Mouse (Mus musculus) megakaryocyte, adult 5-6 weeks (primary cell): ENCODE results near the gene Itpr1. TPM values are rescaled to one million over a fixed set of nuclear protein-coding genes. Genes with fewer than 3 reads are reported as not detected.

Experiments
- ATAC-seq: 2 replicates; pipeline ENCODE4 v1.8.0; 2016; ENCODE audit warnings: mild to moderate bottlenecking, inconsistent platforms; ENCODE audit not compliant: poor library complexity, severe bottlenecking
- total RNA-seq, 2 experiments: library from RNA; stranded (forward) in 1 of 2; stranded (reverse) in 1 of 2; fragments of 153-499, 151-499 nt in 1 of 2; fragments of 221-1000, 200-1000 nt in 1 of 2; gene quantifications; 2 replicates each; pipeline versions ENCODE4 v1.2.3 to v1.2.4; 2015 to 2017

Itpr1 gene
- total RNA-seq, 2 experiments from 2014 or later, result 55.7 to 127 TPM

DNA sequence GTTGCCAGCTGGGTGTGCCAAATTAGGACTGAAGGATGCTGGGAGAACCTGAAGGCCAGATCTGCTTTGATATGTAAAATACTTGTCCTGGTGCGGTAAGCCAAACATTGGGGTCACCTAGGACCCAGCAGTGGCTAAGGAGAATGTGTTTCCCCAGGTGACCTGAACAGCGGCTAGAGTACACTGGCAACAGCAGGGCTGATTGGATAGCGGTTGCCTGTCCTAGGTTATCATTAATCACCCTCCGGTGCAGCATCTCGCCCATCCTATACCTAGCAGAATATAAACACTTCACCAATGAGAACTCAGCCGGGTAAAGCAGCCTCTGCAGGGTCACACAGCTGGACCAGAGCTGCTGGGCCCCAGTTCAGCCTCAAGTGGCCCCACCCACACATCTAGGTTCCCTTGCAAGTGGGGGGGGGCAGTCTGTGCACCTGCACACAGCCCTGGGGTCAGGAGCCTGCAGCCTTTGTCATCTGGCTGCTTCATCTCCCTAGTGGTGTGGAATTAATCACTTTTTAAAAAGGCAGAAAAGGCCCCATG, 318.0 kb downstream of the Itpr1 start:
- no peak for ATAC-seq

DNA sequence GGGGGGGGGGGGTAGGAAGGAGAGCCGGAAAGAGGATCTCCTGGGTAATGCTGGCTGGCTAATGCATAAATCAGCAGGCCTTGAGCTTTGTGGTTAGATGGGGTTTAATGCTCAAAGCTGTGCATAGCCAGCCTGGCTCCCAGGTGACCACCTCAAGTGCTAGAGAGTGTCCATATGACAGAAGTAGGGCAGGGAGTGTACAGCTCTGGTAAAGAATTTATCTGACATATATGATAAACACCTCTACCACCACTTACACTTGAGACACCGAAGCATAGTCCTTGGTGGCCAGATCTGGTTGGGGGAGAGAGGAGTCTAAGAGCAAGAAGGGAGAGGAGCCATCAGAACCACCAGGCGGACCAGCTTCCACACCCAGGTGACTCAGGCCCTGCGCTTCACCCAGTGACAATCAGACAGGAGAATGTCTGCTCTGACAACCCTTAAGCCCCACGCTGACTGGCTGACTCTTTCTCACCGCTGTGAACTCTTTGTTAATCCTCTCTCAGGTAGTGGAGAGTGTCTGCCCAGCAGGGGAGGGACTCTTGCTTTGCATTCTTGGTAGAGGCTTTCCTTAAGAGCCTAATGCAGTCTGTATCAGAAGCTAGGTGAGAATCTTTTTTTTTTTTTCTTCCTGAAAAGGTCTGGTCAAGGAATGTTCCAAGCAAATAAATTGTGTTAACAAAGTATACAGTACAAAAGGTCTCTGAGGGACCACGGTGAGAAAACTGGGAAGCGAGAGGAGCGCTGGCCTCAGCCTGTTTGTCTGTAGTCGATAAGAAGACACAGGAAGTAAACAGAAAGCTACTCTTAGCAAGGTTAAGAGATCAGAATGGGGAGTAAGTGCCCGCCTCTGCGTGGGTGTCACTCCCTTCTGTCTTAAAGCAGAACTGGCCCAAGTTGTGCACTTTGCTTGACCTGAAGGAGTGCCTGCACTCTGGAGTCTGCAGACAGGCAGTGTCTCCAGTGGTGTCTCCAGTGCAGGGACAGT, 318.7 kb downstream of the Itpr1 start:
- ATAC-seq, result peak; percentile 60

DNA sequence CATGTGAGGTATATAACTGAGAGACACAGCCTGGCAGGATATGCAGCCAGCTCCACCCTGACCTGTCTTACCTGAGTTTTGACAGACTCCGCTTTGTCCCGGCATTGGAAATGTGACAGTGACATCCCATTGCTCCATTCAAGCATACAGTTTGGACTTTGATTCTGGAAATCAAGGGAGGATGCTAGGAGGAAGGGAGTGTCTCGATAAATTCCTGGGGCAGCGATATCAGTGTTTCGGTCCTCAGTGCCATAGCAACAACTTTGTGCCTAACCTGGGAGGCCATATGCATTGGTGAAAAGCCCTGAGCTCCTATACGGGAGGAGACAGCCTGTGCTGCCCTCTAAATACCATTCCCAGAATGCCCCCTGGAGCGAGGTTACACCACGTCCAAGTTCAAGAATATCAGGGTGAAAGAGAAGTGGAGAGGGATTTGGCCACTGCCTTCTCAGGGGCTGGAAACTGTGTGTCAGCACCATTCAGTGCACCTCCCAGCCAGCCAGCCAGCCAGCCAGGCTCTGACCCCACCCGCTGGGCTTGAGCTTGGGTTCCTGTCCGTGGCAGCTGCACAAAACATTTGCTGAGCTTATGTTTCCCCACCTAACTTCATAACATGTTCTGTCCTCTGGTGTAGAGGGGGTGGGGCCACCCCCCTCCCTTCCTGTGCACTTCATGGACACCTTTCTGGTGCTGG, 319.7 kb downstream of the Itpr1 start:
- no peak for ATAC-seq

DNA sequence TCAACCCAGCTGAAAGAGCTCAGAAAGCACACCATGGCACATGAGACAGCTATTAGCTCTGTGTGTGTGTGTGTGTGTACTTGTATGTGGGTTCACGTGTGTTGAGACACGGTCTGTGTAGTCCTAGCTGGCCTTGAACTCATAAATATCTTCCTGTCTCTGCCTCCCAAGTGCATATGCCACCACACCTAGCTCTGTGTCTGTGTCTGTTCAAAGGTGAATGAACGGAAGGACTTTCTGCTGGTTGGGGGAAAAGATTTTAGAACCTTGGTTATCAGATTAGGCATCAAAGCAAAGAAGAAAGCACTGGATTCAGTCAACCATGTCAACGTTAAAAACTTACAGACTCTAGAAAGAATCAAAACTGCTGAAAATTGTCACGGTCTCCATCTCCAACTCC, 321.2 kb downstream of the Itpr1 start:
- ATAC-seq, result no peak

DNA sequence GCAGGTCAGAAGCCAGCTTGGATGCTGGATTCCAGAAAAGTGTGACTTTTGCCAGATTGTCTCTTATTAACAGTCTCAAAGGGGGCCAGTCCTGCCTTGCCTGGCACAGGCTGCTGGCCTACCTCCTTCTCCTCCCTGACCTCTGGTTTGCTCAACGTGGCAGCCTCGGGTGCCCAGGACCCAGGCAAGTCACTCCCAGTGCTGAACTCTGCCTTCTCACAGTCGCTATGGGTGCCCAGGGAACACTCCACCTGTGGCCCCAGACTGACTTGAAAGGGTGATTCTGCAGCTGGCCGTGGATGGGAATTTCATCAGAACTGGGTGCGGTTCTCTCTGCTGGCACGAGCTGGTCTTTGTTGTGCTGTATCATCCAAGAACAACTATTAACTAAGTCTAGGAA, 321.7 kb downstream of the Itpr1 start:
- ATAC-seq, result 0 out of 2 replicates have a peak, but pooled peaks have one; percentile 15

DNA sequence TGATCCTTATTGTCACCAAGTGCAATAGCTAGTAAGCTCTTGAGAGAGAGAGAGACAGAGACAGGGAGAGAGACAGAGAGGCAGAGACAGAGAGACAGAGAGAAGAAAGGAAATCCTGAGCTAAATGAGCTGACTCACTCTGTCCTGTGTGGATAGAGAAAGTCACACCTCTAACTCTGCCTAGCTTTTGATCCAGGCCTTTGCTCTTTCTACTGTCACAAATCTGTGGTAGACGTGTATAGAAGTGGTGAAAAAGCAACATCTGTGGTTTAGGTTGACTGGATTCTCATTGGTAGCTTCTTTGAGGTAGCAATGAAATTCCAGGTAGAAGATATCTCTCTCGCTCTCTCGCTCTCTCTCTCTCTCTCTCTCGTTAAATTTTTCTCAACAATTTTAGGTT, 322.4 kb downstream of the Itpr1 start:
- ATAC-seq, result no peak

DNA sequence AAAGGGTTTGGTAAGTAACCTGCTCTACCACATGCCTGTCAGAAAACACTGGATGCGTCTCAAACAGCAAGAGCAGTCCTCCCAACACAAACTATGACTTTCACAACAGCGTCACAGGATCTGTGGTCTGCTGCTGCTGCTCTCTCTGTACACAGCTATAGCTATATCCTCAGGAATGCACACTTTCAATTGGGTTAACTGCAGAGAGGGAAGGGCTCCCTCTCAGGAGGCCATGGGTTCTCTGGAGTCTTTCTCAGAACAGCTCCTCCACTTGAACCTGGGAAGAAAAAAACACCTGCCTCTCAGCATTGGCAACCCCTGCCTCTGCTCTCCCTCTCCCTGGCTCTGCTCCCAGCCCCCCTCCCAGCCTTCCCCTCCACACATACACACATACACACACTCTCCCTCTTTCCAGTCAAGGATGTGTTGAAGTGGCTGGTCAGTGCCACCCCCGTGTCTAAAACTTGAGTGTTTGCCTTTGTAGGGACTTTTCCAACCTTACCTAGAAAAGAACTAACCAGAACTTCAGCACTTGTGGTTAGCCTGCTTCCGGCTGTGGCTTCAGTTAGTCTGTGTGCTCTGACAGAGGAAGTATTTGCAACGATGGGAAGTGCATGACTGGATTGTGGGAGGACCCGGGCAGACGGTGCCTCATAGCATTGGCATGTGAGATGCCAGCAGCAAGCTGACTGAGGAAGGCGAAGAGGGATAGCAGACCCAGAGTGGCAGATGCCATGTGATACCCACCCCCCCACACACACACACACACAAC, 323.8 kb downstream of the Itpr1 start:
- peak; percentile 84 for ATAC-seq

DNA sequence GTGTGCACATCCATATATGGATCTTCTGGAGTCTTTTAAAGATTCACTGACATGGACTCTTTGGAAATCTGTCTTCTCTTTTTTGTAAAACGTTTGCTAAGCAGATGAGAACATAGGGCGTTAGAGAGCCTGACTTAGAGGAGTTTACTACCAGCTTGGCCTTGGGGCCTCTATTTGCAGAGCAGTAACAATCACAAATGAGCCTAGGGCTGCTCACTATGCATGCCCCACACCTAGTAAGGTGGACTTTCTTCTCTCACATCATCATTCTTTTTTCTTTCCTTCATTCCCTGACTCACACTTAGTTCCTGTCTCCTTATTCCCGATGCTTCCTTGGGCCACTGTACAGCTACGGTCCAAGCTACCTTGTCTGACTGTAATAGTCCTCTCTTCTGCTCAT, 325.5 kb downstream of the Itpr1 start:
- no peak for ATAC-seq

DNA sequence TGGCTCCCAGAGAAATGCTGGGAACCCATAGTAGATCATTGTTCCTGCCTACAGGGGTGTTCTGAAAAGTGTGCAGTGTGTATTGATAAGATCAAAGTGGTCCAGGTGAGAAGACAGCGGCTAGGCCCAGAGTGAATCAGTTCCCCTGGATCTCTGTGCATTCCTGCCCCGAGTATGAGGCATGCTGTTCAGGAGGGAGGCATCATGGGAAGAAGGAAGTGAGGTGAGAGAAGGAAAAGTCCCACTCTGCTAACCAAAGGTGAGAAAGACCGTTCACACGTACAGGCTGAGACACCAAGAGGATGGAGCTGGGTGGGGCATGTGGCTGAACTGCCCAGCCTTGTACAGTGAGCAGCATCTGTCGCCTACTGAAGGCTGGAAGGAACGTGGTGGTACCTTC, 327.5 kb downstream of the Itpr1 start:
- ATAC-seq, result no peak

DNA sequence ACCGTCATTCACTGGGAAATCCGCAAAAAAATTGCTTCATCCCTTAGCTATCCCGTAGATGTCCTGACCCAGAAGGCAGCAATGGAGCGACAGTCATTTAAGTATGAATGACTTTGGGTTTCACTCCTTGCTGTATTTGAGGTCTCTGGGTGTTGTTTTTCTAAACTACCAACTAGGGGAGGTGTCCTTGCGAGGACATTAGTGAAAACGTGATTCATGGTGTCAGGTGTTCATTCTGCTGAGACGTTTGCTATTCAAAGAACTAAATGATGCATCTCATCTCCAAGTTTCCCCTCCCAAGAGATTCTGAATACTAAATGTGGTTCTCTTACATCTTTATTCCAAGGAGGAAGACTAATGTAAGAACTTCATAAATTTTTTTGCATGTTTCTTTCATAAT, 332.0 kb downstream of the Itpr1 start:
- no peak for ATAC-seq

DNA sequence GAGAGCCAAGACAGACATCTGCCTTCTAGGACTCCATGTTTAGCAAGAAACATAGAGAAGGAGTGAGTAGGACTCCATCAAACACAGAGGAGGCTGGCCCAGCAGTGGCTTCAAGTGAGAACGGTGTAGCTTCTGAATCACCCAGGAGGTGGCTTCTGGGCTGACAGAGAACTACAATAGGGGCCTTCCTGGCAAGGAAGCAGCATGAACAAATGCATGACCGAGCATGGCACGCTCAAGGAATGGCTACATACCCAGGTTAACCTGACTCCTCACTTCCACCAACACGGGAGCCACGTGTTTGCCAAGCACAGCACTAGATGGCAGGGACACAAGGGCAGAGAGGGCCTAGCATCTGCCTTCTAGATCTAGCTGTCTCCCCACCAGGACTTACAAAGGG, 332.6 kb downstream of the Itpr1 start:
- no peak for ATAC-seq

DNA sequence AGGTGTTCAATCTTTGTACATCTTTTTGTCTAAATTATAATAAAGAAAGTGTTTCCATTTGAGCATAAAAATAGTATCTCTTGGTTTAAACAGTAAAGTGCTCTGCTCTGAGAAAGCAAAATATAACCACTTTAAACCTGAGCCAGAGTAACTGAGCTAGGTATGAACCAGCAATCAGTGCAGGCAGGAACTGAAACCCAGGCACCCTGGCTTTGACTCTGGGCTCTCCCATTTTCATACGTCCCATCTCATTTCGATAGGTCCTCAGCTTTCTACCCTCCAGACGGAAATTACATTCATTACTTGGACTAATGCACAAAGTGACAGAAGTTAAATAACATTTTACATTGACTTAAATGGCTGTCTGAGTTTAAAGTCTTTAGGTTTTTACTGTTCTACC, 335.5 kb downstream of the Itpr1 start:
- ATAC-seq, result no peak

DNA sequence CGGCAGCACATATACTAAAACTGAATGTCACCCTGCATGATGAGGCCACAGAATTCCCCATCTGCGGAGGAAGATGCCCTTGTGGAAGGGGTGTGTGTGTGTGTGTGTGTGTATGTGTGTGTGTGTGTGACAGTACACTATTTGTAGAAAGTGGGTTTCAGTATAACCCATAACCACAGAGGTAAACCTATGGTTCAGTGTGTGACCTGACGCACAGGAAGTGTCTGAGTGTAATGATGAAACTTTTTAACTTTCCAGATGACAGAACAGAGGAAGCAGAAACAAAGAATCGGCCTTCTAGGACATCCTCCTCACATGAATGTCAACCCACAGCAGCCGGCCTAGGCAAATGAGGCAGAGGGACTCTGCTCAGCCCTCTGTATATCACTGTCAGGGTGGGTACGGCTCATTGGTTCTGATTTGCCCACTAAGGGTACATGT, 336.6 kb downstream of the Itpr1 start:
- ATAC-seq, result peak; percentile 89

DNA sequence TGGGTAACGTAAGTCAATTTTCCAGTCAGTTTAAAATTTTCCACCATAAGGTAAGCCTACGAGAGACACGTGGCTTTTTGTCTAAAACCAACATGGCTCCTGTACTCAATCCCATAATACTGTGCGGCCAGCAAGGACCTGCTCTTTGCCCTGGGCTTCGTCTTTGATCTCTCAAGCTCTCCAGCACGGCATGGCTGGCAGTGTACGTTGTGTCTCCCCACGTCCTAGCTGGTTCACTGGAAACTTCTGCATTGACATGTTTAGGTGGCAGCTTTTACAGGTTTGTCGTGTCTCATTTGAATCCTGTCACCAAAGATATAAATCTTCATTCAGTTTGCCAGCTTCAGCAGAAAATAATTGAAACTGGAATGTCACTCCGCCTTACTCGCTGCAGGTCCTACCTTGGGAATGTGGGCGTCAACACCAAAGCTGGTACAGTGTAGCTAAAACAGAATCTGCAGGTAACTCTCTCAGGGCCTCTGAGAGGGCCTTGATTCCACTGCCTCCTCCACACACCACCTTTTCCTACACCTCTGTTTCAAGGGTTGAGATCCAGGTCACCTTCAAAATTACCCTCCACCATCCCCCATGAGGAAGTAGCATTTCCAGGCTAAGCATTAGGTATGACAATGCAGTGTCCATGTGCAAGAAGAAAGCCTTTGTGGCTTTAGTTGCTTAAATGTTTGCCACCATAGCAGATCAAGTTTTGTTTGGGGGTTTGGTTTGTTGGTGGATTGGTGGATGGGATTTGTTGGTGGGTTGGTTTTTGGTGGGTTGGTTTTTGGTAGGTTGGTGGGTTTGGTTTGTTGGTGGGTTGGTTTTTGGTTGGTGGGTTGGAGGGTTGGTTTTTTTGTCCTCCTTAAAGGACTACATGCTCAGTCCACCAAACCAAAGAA, 339.1 kb downstream of the Itpr1 start:
- peak; percentile 25 for ATAC-seq

DNA sequence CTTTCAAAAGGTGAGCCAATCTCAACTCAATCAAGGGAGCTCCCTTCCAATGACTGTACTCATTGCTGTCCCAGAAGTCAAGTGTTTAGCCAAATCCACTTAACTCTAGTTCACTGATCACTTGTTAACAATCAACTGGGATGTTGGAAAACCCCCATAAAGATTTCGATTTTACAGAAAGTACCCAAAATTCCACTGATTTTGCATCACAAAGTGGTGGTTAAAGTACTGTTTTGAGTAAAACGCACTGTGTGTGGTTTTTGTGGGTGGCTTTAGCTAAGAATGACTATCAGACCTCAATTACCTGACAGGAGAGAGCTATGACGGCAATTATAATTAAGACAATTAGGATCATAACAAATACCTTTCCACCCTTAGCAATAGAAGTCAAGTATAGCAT, 340.1 kb downstream of the Itpr1 start:
- ATAC-seq, result no peak

DNA sequence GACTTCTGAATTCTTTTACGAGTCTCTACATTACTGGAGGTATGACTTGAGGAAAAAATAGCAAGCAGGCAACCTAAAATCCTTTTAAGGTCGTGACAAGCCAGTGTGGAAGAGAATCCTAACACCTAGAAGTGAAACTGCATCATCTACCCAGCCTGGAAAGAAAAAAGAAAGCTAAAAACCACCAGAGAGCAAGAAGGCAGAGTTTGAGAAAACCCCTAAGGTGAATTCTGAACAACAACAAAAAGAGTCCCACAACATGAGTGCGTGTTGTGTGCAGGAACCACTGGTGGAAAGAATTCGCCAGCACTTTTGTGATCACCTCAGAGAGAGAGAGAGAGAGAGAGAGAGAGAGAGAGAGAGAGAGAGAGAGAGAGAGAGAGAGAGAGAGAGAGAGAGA, 340.6 kb downstream of the Itpr1 start:
- ATAC-seq, result no peak

DNA sequence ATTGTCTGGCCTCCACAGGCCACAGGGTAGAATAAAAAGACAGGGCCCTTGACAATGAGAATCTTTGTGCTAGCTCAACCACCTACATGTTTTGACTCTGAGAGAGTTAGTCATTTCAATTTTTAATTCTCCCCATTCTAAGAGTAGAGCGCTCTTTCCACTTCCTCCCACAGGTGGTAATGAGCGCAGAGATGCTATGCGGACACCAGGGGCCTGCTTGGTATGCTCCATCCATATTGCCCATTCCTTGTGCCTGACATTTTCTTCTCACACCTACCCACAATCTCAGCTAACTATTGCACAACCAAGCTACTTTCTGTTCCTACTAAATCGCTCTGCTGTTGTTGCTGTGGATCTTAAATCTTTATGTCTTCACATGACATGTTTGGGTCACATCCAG, 341.5 kb downstream of the Itpr1 start:
- peak; percentile 39 for ATAC-seq

DNA sequence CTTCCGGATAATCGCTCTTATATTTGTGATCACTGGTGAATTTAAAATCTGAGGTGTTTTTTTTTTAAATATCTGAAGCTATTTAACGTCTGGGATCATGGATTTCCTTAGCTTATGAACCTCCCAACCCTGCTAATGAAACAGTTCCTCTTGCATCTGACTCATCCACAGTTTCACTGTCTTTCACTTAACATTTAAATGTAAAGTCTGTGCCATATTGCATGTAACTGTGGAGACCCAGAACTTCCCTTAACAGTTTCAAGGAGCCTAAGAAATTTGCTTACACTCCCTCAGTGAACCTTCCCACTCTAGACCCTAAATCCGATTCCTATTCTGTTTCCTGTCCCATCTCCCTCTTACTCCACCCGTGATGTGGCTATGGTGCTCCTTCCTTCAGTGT, 342.0 kb downstream of the Itpr1 start:
- peak; percentile 69 for ATAC-seq

DNA sequence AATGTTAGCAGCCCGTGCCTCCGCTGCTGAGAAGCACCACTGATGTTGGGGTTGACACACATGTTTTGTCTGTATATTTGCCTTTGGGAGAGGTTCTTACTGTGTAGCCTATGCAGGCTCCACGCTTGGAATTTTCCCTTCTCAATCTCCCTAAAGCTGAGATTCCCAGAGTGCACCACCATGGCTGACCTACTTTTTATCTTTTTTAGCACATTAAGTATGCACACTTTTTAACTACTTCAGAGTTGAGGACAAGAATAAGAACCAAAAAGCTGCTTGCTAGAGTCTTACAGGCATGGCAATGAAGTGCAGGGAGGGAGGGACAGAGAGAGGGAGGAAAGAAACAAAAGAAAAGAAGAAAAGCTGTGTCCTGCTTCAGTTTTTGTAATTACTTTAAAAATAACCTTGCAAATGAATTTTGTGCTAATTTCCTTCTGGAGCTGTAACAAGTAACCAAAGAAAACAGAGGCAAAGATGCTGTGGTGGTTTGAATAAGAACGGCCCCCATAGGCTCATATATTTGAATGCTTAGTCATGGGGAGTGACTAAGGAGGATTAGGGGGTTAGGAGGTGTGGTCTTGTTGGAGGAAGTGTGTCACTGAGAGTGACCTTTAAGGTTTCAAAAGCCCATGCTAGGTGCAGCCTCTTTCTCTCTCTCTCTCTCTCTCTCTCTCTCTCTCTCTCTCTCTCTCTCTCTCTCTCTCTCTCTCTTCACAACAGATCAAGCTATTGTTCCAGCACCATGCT, 344.9 kb downstream of the Itpr1 start:
- ATAC-seq, result peak; percentile 39
